Mouse (Mus musculus) splenic B cell, adult 2 months (primary cell): ENCODE data around the gene 1810024B03Rik.
"Not testable (repeated sequence)": the region's sequence is repeated elsewhere in the genome, so short reads cannot be mapped to it uniquely, and the experiment has no call there.

Experiments
- DNase-seq: peaks from one replicate; pipeline ENCODE4 v3.0.0-alpha.2; 2011; ENCODE audit warnings: low read depth, low spot score
- H3K27me3 ChIP-seq: 2 replicates; pipeline ENCODE4 v1.6.1; 2012; ENCODE audit warnings: mild to moderate bottlenecking, low read length, moderate library complexity, mixed read lengths; ENCODE audit not compliant: control insufficient read depth, poor library complexity, insufficient read depth, severe bottlenecking
- H3K36me3 ChIP-seq: 2 replicates; pipeline ENCODE4 v1.6.1; 2012; ENCODE audit warnings: mild to moderate bottlenecking, low read length, moderate library complexity, mixed read lengths; ENCODE audit not compliant: control insufficient read depth, poor library complexity, insufficient read depth, severe bottlenecking

The 1810024B03Rik gene

DNA sequence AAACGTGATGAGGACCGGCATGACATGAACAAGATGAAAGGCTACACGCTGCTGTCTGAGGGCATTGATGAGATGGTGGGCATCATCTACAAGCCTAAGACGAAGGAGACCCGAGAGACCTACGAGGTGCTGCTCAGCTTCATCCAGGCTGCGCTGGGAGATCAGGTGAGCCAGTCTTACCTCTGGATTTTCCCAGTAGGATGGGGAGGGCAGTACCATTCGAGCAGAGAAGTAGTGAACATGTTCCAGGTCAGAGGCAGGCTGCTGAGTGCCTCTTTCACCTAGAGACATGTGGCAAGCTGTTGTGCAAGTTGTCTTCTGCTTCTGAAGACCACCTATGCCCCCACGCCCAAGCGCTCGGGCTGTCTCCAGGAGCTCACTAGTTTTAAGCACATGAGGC is 2.6 kb upstream of the 1810024B03Rik start:
- H3K36me3 ChIP-seq: peaks cover 17% of the 10 kb centered on the region
- DNase-seq: no peak
- no peaks in the 10 kb centered on the region for H3K27me3 ChIP-seq

DNA sequence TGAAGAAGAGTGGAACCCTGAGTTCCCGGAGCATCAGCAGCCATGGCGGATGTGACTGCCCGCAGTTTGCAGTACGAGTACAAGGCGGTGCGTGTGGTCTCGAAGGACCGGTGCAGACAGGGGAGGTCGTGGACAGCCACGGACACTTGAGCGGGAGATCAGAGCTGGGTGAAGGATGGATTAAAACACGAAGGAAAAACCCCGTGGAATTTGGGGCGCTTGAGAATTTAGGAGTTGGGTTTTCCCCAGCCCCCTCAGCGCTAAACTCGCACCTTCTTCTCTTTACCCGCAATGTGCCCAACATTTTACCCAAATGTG is 331 bp upstream of the 1810024B03Rik start:
- Histone ChIP-seq H3K36me3 (peaks cover 13% of the 10 kb centered on the region), H3K27me3 (no peaks in the 10 kb centered on the region)
- DNase-seq: no peak

DNA sequence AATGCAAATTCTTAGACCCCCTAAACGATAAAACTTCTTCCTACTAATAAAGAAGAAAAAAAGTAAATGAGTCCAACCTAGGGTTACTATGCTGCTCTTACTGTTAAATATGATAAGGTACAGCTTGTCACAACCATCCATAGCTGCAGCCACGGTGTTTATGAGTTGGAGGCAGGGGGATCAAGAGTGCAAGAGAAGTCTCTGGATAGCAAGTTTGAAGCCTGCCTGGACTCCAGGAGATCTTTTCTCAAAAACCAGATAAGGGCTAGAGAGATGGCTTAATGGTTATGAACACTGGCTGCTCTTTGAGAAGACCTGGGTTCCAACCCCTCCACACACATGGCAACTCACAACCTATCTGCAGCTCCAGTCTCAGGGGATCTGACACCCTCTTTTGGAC is 1.2 kb downstream of the 1810024B03Rik start:
- no peak for DNase-seq
- H3K27me3 ChIP-seq: no peaks in the 10 kb centered on the region

DNA sequence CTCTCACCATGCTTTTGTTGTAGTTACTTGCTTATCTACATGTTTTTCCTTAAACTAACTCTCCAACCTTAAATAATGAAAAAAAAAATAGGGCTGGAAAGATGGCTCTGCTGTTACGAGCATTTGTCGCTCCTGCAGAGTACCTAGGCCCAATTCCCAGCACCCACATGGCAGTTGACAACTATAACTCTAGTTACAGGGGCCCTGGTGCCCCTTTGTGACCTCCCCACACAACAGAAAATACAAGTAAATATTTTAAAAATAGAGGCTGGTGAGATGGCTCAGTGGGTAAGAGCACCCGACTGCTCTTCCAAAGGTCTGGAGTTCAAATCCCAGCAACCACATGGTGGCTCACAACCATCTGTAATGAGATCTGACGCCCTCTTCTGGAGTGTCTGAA is 2.1 kb downstream of the 1810024B03Rik start:
- not testable (repeated sequence) for H3K27me3 ChIP-seq, DNase-seq, H3K36me3 ChIP-seq

More for the DNA sequence above, 1.2 kb downstream of the 1810024B03Rik start:
- peaks cover 10% of the 10 kb centered on the region for H3K36me3 ChIP-seq

DNA sequence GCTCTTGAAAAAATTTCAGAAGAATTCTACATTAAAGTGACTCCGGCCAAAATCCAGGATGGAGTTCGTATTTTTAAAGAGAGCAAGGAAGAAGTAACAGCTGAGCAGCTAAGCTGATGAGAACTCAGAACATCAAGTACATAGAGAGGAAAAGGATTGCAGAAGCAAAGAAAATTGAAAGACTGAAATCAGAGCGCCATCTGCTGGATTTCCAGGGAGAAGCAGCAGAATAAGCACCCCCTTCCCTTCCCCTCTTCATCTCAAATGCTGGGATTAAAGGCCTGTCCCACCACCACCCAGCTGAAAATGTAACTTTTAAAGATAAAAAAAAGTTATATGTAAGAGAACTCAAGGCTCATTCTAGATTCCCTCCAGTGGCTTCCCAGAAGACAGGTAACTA is 3.1 kb downstream of the 1810024B03Rik start:
- DNase-seq: peak; percentile 81
- Histone ChIP-seq H3K36me3 (peaks cover 4% of the 10 kb centered on the region; the same call in 1 of the 2 replicates), H3K27me3 (no peaks in the 10 kb centered on the region)

DNA sequence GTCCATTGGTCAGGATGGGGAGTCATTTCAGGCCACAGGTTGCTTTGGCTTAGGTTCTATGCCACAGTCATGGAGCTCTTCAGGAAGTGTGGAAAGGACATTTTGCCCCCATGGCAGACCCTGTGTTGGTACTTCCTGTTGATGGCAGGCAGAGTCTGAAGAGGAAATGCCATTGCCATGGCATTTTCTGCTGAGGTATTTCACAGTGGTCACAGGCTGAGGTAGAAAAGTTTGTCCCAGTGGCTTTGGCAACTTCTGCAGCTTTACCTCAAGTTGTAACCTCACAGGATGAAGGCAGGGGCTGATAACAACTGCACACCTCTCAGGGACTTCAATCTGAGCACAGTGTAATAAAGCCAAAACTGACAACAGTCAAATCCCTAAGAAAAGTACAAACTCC is 18.5 kb downstream of the 1810024B03Rik start:
- Histone ChIP-seq H3K36me3 (no peaks in the 10 kb centered on the region), H3K27me3 (no peaks in the 10 kb centered on the region)
- no peak for DNase-seq

DNA sequence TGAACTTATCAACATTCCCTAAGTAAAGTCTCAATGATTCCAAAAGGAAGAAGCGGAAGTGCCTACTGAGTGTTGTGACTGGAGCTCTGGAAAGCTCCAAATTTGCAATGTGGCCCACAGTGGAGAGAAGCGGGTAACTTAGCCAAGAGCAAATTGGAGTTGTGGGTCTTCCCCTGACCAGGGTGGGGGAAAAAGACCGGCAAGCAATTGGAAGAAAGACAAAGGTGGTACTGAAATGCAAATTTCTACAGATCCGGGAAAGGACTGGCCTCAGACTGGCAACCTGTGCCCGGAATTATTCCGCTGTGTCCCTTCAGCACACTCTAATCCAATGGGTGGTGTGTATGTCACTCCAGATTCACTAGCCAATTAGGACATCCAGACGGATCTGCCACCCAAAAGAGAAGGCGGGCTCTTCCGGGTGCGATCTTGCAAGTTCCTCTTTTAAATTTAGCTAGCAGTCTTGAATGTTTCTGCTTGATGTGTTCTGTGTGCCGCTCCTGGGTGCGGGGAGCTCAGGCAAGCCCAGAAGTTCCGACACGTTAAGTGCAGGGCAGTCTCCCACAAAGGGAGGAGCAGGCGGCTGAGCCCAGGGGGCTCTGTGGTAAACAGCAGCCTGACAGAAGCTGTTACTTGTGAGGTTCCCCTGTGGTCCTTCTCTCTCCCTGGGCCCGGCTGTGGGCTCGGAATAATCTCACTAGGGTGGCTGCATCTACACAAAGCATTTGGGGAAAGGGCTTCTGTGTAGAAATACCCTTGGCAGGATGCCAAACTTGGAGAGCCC is 25.3 kb downstream of the 1810024B03Rik start:
- DNase-seq: peak; percentile 93
- no peaks in the 10 kb centered on the region for H3K36me3 ChIP-seq
- no peaks in the 10 kb centered on the region for H3K27me3 ChIP-seq

DNA sequence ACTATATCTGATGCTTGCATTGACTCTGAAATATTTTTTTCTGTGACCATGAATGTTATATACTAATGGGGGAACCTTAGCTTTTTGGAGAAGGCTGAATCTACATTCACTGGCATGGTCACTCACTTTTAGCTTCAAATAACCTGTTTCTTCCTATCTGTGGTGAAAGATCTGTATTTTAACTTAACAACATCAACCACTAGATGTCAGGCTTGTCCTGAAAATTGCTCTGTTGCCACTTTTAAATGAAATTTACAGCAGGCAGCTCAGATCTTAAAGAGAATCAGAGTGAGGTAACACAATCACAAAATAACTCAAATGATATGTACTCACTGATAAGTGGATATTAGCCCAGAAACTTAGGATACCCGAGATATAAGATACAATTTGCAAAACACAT is 41.8 kb downstream of the 1810024B03Rik start:
- H3K27me3 ChIP-seq, H3K36me3 ChIP-seq: not testable (repeated sequence)
- peak; percentile 78 for DNase-seq

DNA sequence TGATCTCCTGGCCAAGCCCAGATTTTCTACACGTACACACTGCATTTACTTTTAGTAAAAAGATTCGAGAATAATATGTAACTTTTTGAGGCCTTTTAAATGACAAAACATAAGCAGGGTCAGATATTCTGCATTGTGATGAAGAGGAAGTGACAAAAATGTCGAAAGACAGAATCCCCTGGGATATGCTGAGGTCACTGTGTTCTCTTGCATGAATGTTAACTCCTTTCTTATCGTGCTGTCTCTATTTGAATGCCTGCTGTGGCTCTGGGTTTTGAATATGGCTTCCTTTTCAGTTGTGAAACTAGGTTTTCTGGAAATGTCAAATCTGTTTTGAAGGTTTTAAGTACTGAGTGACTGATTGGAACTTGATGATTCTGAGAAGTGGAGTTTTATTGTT is 42.4 kb downstream of the 1810024B03Rik start:
- Histone ChIP-seq H3K27me3 (no peaks in the 10 kb centered on the region), H3K36me3 (no peaks in the 10 kb centered on the region)
- peak; percentile 29 for DNase-seq

DNA sequence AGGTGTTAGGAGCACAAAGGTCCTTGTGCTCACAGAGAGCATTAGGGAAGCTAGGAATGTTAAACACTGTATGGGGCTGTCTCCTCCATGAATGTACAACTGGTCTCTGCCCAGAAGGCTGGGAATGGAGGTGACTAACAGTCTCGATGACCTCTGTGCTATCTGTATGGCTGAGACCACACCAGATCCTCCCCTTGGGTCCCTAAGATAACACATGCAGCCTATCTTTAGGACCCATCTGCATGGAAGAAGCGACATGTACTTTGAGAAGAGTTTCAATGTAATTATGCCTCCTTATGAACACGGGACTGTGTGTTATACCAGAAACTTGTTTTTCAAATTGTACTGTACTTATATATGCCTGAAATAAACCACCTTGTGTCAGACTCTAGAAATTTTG is 62.4 kb downstream of the 1810024B03Rik start:
- no peaks in the 10 kb centered on the region for H3K27me3 ChIP-seq
- no peaks in the 10 kb centered on the region for H3K36me3 ChIP-seq
- no peak for DNase-seq

DNA sequence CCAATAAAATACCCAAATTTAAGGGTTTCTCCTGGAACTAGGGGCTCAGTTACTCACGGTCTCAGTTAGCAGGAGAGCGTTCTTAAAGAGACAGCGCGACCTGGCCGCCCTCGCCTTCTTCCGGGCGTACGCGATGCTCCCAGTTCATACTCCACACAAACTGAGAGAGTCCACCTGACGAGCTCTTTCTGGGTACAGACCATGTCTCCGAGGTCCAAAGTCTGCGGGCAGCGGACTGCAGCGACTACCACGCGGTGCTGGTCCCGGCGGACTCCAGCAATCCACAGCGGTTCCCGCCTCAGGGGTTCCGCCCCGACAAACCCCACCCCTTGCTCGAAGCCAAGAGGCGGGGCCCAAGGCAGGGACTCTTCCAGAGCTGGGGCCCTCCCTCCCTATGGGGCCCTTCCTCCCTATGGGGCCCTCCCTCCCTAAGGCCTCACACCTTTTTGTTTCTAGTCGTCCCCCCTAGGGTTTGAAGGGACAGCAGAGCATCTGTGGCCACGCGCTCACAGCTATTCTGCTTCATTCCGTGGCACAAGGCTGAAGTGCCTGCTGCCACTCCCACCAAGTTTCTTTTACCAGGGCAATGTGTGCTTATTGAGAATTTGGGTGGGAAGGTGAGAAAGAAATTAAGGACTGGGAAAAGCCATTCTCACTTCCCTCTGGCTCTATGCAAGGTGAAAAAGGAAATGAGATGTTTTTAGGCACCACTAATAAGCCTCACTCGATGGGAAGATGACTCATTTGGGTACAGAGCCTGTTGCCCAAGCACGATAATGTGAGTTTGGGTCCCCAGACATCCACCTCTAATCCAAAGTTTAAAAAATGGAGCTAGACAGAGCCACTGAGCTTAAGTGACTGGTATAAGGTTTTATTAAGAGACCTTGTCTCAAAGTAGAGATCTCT is 64.7 kb downstream of the 1810024B03Rik start, which contains the start of gene Itpripl1:
Gene Itpripl1, minus strand, starts transcription at position 285 of the 906 bp plus-strand sequence.
- Histone ChIP-seq H3K36me3 (peaks cover 3% of the 10 kb centered on the region; the same call in 1 of the 2 replicates), H3K27me3 (no peaks in the 10 kb centered on the region)
- peak; percentile 67 for DNase-seq

DNA sequence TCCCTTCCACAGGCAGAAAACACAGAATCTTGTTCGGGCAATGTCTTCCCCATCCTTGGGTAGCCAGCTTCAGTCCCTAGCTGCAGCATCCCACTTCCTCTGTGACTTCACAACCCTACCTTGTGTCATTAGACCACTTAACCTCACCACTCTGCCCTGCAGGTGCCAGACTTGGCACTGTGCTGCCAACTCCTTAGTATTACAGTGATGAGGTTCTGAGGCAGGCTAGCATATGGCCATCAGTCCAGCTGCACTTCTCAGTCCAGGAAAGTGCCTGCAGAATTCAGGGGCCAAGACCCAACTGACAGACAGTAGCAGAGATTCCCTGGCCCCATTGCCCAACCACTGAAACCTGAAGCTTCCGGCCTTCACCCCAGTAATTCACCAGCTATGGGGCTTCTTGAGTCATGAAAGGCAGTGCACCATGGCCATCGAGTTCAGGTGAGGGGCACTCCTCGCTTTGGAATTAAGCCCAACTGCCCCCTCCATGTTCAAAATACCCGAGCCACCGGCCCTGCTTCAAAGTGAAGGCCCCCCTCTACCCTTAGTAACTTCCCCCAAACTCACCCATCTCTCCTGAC is 65.4 kb downstream of the 1810024B03Rik start:
- Histone ChIP-seq H3K27me3 (no peaks in the 10 kb centered on the region), H3K36me3 (peaks cover 3% of the 10 kb centered on the region; the same call in 1 of the 2 replicates)
- DNase-seq: no peak

DNA sequence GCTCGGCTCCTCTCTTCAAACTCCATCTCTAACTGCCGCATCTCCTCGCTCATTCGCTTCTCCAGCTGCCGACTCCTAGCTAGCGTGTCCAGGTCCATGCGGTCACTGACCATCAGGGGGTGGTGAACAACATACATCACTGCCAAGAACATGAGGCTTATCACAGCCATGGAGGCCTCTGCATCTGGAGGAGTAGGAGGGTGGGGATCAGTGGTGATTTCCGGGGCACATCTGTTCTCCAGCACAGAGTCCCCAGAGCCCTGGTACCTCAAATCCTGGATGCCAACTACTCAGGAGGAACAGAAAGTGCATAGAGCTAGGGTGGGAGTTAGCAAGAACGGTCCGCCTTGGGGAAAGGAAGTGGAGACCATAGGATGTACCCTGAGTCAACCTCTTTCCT is 66.0 kb downstream of the 1810024B03Rik start:
- peaks cover 3% of the 10 kb centered on the region; the same call in 1 of the 2 replicates for H3K36me3 ChIP-seq
- DNase-seq: no peak

DNA sequence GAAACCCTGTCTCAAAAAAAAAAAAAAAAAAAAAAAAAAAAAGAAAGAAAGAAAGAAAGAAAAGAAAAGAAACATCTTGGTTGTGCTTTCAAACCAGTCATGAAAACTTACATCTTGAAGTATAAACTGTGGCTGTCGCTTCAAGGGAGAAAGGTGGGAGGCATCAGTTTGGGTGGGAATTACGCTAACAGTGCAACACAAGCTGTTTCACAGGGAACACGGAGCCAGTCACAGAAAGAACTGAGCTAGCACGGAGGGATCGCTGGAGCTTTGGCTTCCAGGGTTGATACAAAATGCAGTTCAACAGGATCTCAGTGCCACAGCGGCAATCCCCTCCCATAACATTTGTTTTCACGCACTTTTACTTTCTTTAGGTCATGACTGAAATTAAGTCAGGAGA is 68.1 kb downstream of the 1810024B03Rik start:
- Histone ChIP-seq H3K36me3 (peaks cover 3% of the 10 kb centered on the region; the same call in 1 of the 2 replicates), H3K27me3 (no peaks in the 10 kb centered on the region)
- no peak for DNase-seq

More for the DNA sequence above, 66.0 kb downstream of the 1810024B03Rik start:
- no peaks in the 10 kb centered on the region for H3K27me3 ChIP-seq

DNA sequence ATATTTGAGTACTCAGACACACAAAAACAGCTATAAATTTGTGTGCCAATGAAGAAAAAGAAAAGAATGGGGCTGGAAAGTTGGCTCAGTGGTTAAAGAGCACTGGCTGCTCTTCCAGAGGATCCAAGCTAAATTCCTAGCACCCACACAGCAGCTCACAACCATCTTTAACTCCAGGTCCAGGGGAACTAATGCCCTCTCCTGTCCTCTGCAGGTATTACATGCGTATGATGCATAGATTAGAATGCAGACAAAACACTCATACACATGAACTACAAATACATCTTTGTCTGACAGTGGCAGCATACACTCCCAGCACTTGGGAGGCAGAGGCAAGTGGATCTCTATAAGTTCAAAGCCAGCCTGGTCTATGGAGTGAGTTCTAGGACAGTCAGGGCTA is 68.5 kb downstream of the 1810024B03Rik start:
- no peaks in the 10 kb centered on the region for H3K27me3 ChIP-seq
- H3K36me3 ChIP-seq: peaks cover 3% of the 10 kb centered on the region; the same call in 1 of the 2 replicates
- peak; percentile 19 for DNase-seq
